Mouse (Mus musculus): Measurements from ENCODE around the gene Cnnm2.

Cnnm2 gene

DNA sequence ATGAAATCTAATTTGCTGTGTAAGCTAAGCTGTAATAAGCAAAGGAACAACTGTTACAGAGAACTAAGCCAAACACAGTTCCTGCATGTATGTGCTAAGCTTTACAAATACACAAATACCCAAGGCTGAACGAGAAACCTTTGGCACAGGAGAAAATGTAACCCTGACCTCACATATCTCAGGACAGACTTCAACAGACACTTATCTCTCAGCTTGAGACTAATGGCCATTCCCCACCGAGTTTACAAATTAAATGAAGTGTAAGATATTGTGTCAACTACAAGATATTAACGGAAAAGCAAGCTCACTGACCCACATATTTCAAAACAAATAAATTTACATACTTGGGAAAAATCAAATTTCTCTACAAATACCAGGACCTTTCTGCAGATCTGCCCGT, 166.7 kb downstream of the Cnnm2 start:
- no peak for DNase-seq (ENCODE audit: low read depth)

DNA sequence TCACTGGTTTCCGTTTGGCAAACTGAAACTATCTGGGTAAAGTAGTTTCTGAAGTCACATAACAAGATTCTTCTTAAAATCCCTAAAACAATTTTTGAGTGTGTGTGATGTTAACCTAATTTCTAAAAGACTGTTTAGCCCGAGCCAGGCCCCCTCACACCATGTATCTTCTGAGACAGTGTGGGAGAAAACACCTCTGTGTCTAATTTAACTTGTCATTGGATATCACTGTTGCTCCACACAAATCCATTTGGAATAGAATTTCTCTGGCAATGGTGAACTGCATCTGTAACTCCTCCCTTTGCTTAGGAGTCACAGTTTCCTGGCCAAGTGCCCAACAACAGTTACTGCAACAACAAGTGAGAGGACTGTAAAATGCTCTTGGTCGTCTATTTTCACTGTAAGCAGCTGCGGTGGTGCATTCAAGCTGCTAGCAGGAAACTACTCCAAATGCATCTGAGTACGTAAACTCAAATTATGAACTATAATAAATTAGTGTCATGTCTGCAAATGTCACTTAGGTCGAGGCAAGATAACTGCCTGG, 167.7 kb downstream of the Cnnm2 start:
- no peak for DNase-seq (ENCODE audit: low read depth)
